Mouse (Mus musculus) left cerebral cortex, adult 11 months (tissue): ENCODE results near the gene Ly6g6f.
"Not testable (repeated sequence)": the region's sequence is repeated elsewhere in the genome, so short reads cannot be mapped to it uniquely, and the experiment has no call there.

Source experiments
- DNase-seq: peaks from one replicate; pipeline ENCODE4 v3.0.0; 2022; ENCODE audit warnings: low spot score

Gene Ly6g6f

DNA sequence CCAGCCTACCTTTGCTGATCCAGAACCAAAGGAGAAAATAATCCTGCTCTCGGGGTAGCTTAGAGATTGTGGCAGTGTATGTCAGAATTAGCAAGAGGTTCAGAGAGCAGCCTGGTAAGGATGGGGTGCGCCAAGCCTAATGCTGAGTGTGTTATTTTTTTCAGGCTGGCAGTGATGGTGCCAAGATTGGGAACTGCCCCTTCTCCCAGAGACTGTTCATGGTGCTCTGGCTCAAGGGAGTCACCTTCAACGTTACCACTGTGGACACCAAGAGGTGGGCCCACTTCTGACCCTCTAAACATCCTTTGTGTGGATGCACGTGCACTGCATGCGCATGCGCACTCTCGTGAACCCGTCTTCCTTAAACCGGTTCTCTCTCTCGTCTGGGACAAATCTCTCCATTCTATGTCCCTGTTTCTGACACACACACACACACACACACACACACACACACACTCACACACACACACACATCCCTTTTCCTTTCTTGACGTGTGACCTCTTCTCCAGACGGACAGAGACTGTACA is 33.1 kb downstream of the Ly6g6f start:
- DNase-seq: no peak

DNA sequence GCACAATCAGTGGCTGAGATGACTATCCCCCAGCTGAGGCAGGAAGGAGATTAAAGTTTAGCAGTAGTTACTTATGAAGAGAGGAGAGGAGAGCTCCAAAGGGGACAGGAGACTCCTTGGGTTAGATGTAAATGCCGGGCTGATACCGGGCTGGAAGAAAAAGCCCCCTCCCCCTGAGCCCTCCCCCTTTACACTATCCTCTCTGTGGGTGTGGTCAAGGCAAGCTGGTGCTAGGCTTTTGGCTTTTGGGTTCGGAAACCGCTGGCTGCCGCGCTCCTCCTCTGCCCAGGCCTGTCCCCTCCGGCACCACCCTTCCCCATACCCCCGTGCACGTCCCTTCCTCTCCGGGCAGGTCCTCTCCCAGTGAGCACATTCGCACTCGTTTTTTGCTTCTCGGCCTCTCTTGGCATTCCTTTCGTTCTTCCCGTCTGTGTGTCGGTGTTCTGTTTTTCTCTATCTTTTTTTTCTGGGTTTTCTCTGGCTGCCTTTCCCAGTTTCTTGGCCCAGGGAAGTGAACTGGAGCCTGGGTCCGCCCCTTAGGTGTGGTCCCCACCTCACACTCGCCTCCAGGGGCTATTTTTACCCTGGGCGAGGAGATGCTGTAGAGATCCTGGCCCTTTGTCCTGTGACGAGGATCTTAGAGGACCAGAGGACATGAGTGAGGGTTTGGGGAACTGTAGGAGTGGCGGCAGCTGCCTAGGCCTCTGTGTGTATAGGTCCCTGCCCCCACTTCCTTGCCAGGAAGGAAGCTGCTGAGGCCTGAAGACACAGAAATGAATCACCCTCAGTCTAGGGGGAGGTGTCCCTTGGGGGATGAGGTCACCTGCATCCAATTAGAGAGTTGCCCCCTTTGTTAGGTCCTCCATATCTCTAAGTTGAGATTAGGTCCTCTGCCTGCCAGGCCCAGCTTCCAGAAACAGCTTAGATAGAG is 34.0 kb downstream of the Ly6g6f start:
- DNase-seq: no peak

DNA sequence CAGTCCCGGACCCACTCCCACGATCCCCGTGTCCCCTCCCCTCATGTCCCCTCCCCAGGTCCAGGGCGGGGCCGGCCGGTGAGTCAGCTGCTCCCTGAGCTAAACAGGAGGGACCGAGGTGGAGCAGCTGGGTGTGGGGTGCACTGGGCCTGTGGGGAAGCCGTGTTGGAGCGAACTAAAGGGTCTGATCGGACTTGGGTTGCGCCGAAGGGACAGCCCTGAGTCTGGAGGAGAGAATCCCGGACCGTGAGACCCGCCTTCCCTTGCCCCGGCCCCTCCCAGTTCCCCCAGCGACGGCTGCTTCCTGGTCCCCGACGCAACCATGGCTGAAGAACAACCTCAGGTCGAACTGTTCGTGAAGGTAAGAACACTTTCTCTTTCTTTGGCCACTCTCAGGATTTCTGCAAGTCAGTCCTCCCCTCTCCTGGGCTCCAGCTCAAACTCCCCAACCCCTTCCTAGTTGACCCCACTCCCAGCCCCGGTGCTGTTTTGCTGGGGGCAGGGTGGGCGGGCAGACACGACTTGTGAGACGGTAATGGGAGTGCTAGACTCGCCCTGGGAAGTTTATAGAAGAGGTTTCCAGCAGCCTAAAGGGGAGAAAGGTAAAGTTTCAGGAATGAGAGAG is 35.2 kb downstream of the Ly6g6f start:
- no peak for DNase-seq

DNA sequence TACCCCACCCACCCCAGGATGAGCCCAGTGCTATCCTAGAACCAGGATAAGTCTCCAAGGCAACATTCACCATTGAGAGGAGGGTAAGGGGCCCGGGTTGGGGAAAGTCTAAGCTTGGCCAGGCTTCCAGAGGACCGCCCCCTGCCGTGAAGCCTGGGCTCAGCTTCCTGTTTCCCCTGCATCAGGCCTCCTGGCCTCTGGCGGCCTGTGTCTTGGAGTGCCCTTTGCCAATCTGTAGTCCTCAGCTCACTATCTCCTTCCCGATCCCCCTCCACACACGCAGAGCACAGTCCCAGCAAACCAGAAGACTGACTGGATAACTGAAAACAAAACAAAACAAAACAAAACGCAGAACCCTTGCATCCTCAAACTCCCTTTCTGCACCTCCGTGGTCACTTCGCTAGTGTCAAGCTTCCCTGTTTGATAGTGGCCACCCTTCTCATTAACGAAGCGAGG is 35.8 kb downstream of the Ly6g6f start, which contains the start of gene Clic1:
Gene Clic1, plus strand, starts transcription at position 406 of the 456 bp plus-strand sequence.
- no peak for DNase-seq

DNA sequence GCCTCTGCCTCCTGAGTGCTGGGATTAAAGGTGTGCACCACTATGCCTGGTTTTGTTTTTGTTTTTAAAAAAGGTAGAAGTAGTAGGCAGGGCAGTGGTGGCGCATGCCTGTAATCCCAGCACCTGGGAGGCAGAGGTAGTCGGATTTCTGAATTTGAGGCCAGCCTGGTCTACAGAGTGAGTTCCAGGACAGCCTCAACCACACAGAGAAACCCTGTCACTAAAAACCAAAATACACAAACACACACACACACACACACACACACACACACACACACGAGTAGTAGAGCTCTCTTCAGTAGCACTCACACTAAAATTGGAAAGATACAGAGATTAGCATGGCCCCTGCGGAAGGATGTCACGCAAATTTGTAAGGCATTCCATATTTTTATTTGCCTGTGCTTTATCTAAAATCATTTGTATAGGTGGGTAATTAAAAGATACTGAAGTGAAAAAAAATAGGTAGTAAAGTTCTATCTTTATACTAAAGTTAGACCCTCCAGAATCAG is 36.4 kb downstream of the Ly6g6f start:
- no peak for DNase-seq

DNA sequence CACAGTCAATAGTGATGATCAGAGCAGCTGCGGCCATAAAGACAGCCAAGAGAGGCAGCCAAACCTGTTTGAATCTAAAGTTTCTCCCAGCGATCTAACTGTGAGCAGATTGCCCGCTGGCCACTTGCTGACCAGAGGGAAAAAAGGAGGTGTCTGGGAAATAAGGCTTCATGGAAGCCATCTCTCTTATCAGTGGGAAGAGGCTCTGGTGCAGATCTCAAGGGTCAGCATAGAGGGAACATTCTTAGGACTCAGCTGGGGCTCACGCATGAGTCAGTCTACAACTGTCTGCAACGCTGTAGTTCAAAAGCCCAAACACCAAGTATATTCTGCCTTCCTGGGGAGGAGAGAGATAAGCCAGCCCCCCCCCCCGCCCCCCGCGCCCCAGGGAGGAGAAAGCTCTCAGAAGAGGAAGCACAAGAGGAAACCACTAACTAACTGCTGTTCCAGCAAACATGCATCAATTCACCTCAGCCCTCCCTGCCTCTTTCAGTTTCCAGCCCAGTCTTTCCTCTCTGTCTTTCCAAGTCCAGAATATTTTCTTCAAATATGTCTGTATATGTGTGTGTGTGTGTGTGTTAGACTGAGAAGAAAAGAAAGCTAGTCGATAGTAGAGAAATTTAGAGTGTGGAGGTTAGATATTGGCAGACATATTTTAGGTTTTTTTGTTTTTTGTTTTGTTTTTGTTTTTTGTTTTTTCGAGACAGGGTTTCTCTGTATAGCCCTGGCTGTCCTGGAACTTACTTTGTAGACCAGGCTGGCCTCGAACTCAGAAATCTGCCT is 37.1 kb downstream of the Ly6g6f start:
- no peak for DNase-seq

DNA sequence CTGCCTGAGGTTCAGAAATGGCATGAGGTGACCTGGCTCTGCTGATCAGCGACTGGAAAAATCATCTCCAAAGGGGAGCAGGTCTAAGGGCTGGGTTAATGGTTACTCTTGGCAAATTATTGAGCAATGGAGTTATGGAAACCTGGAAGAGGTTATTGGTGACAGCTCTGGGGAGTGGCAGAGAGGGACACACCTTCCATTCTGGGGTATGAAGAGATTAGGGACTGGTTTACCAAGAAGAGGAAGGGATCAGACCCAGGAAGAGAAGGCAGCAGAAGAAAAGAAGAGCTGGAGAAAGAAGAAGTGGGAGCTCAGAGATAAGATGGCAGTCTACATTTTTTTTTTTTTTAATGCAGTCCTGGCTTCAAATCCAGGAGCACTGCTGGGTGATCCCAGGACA is 37.7 kb downstream of the Ly6g6f start:
- DNase-seq: no peak

DNA sequence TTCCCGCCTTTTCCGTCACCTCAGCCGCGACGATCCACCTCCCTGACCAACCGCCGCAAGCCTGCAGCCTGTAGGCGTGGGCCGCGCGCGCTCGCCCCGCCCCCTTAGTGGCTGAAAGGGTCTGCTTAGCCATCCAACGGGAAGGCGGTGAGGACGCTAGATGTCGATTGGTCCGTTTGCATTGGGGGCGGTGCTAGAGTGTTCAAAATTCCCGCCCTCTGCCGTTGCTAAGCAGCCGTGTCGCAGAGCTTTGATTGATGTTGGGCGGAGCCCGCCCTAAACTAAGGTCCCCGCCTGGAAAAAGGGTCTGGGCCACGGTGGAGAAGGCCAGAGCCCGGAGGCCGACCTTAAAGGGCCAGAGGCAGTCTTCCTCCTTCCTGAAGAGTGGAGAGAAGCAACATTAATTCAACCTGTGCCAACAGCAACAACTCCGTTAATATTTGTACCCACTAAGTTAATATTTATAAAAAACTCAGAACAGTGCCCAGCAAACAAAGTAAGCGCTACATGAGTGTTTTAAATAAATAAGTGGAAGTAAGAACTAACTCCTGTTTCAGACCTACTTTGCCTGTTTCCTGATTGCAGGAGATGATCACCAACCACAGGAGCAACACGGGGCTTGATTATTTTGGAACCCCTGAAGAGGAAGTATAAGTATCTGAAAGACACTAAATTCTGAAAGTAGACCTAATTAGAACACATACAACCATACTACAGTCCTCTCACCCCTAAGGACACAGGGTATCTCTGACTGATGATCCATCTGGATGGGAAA is 38.5 kb downstream of the Ly6g6f start, which contains the start of gene Msh5:
Gene Msh5, minus strand, starts transcription at position 65 of the 775 bp plus-strand sequence.
- peak; percentile 92 for DNase-seq

DNA sequence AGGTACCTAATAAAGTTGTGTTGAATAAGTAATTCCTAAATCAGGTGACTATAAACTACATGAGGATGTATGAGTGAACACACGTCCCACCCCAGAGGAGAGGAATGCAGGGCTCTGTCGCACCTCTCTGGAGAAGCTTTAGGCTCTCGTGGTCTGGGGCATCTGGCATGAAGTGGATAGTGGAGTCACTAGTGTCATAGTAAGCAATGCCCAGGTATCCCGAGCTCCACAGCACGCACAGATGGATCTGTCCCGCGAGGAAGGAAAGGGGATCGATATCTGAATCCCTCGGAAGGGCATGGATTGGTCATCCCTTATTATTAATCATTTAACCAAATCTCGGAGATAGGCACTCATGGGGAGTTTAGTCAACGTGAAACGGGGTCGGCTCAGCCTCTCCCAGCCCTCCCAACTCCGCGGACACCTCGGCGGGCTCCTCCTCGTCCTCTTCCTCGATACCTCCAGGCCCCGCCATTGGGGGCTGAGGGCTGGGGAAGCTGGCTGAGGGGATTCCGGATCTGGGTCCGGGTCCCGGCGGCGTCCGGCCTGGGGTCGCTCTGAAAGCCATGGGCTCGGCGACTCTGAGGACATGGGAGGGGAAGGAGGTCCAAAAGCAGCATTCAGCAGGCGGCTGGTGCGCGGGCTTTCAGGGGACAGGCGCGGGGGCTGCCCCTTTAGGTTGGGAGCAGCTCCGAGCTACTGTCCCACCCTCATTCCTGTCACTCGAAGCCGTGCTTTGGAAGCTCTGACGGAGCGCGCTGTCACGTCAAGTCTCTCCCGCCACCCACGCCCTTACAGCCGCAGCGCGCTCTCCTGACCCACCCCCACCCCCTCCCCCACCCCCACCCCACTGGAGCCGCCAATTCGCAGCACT is 39.4 kb downstream of the Ly6g6f start:
- no peak for DNase-seq

DNA sequence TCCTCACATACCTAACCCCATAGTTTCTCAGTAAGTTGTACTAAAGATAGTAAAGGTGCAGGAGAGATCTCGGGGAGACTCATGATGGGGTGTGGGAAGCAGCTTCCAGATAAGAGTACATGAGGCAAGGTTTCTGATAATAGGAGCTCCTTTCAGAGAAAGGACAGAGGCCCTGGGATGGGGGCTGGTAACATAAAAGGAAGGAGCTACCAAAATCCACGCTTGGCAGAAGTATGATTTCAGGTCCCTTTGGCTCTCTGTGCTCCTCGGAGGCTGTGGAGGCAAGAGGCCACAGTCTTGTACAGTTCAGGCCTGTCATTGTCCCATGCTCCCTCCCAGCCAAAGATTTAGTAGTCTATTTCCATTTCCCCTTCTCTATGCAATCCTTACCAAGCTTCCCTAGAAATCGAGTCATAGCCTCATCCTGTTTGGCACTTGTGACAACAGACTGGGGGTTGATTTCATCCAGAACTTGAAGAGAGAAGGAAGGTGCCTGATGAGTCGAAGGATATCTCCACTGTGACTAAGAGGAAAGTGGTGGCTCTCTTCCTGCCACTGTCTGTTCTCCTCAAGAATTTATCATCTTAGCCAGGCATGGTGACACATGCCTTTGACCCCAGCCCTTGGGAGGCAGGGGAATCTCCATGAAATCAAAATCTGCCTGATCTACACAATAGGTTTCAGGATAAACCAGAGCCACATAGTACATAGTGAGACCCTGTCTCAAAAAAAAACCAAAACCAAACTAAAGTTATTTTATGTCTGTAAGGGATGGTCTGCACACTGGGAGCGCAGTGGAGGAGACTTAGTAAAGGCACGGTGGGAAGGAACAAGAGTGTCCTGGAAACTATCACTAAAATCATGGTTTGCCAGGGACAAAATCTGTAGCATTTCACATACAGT is 40.3 kb downstream of the Ly6g6f start:
- no peak for DNase-seq

DNA sequence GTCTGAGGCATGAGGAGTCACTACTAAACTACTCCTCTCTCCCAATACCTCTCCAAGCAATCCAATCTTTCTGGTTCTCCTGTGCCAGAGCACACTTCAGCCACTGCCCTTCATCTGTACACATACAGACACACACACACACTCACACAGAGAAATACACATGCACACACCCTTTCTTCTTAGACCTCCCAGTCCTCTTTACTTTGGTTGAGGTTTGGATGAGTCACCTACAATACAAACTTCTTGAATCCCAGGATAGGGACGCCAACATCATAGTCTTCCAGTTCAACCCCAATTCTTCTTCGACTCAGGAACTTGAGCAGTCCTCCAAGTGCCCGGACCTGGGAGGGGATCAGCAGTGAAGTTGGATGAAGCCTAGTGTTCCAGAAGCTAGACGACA is 41.6 kb downstream of the Ly6g6f start:
- DNase-seq: no peak

DNA sequence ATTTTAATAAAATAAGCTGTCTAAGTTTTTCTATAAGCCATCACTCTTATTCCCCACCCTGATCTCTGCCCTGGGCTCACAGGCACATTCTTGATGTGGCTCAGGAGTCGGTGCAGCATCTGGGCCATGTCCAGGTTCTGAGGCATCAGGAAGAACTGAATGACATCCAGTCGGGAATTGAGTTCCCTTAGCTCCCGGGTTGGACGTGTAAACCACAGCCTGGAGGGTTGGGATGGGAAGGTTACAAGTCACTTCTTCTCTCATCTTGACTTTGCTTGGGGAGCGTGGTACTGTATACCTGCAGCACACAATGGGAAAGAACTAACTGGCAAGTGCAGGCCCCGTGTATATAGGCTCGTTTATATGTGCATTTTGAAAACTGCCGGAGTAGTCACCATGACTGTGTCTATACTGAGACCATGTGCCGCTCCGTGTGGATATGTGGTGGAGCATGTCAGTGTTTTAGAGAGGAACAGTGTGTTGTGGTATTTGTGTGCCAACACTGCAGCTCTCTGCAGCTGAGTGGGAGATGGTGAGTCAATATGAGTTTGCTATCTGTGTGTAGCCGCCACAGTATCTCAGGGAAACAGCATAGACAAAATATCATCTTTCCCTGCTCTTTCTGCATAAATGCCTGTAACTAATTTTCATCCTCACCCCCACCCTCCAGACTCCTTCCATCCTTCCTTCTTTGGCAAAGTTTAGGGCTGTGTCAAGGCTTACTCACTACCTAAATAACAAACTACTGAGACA is 46.1 kb downstream of the Ly6g6f start:
- no peak for DNase-seq

DNA sequence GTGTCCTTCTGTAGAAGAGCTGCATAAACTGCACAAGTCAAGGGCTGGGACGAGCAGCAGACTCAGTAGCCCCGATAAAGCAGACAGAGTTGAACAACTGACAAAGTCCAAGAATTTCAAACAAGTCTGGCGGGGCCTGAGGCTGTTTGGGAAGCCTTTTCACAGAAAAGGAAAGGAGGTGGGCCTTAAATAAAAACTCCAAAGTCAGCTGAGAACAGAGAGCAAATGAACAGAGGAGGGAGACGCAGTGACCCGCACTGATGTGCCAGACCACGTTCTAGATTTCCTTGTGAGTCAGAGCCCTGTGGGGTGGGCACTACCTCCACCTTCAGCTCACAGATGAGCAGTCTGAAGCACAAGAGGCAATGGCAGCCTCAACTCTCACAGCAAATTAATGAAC is 50.5 kb downstream of the Ly6g6f start:
- no peak for DNase-seq

DNA sequence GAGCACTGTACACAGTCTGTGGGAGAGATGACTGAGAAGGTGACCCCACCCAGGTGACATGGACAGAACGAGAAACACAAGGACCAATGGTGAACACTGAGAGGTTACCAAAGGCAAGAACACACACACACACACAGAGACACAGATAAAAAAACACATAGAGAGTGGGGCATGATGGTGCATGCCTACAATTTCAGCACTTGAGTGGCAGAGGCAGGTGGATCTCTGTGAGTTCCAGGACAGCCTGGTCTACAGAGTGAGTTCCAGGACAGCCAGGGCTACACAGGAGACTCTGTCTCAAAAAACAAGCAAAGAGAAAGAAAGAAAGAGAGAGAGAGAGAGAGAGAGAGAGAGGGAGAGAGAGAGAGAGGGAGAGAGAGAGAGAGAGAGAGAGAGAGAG is 51.7 kb downstream of the Ly6g6f start:
- not testable (repeated sequence) for DNase-seq

DNA sequence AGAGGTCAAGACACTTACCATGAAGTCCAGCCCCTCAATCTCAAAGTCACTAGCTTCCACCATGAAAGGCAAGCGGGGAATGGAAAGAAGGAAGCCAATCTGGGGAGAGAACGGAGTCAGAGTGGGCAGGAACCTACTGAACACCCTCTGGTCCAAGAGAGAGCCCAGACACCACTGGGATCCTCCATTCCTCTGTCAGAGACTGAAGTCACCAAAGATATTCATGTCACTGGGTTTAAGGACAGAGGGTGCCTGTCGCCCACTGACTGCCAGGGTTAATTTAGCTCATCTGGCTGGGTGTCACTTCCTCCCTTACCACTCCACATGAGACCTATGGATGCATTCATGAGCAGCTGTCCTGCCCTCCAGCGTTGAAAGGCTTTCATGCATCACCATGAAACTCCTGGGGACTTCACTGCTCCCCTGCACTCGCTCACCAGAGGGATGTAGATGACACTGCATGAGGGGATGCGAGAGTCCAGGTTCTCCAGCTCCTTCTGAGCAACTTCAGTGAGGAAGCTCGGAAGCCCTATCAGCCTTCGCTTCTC is 53.0 kb downstream of the Ly6g6f start:
- DNase-seq: no peak

DNA sequence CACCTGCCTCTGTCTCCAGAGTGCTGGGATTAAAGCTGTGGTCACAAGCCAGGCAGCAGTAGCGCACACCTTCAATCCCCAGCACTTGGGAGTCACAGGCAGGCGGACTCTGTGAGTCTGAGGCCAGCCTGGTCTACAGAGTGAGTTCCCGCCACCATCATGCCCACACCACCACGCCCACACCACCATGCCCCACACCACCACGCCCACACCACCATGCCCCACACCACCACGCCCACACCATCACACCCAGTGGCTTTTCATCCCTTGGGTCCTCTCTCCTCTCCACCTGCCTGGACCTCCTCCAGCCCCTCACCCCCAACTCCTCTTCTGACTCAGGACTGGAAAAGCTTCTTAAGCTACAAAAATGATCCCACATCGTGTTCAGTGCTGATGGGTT is 53.5 kb downstream of the Ly6g6f start:
- no peak for DNase-seq

DNA sequence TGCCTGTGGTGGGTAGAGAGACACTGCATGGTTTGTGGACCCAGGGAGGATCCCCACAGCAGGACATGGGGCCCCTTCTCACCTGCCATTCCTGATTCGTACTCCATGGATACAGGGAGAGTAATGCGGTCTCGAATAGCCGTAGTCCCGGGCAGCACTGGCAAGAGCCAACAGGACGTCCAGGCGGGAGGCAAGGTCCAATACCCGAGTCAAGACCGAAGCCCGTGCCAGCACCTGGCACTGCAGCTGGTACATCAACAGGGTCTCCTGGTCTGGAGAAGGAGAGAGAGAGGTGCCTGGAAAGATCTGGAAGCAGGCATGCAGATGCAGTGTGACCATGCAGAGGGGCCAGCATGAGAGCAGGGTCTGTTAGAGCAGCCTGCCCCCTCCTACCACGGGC is 54.1 kb downstream of the Ly6g6f start:
- no peak for DNase-seq
